Mouse (Mus musculus): ENCODE measurements around the gene Selenom.

Gene Selenom

DNA sequence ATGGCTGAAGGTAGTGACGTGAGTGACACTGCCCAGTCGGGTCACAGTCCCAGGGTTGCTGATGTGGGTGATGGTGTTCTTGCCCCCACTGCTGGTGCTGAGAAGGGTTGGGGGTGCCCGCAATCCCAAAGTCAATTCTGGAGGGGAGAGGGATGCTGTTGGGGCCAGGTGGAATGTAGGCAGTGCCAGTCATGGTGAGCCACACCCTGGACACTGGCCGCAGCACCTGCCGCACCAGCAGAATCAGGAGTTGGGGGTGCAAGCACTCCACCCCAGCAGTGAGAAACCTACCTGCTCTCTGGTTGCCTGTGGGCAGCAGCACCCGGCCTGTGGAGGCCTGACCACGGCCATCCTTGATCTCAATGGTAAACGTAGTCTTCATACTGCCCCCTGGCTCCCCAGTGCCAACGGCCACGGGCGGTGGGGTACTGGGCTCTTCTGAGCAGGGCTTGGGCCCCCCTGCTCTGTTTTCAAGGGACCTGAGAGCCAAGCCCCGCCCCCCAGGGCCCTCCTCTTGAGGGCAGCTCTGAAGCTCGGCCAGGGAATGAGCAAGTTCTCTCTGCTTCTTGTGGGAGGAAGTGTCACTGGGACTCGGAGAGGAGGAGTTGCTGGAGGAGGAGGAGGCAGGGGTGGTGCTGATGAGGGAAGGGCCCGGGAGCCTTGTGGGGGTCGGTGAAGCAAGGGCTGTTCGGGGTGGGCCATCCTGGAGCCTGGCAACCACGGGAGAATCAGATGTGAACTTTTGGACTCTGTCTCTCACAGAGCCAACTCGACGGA, 15.2 kb downstream of the Selenom start:
- DNase-seq (ENCODE audit: extremely low read depth, low read depth): no peak

DNA sequence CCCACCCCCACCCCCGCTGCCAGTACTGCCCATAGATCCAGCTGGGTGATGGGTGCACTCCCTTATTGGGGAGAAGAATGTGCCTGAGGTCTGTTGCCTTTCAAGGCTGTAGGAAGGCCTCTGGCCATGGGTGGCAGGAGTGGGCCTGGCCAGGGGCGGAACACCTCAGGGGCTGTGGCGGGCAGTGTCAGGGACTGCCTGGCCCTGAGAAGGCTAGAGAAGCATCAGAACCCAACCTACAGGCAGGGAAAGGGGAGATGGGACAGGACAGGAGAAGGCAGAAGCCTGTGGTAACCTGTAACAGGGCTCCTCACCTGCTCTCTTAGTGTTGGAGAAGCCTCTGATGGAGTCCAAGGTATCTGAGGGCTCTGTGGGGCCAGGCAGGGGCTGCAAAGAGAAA, 16.2 kb downstream of the Selenom start:
- no peak for DNase-seq (ENCODE audit: extremely low read depth, low read depth)

DNA sequence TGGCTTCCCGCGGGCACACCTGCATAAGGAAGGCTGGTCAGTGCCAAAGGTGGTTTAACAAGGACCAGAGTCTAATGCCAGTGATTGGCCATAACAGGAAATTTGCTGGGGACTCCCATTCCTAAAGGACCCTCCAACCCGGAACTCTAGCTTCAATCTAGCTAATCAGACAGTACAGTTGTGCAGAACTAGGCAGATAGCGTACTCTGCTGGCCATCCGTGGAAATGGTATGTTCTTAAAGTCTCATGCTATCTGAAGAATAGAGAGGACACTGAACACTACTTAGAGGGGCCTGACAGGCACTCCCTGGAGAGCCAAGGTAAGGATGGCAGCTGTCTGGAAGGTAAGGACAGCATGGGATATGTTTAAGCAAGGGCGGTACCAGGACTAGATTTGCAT, 17.1 kb downstream of the Selenom start:
- no peak for DNase-seq (ENCODE audit: extremely low read depth, low read depth)

GRCm38 (mm10) chr11:3532101-3532931, 17.8 kb downstream of the Selenom start:
- no peak for DNase-seq (ENCODE audit: extremely low read depth, low read depth)

- no peak for DNase-seq (ENCODE audit: extremely low read depth, low read depth)
These were observed 19.0 kb downstream of the Selenom start for GRCm38 (mm10) chr11:3533406-3533932.

DNA sequence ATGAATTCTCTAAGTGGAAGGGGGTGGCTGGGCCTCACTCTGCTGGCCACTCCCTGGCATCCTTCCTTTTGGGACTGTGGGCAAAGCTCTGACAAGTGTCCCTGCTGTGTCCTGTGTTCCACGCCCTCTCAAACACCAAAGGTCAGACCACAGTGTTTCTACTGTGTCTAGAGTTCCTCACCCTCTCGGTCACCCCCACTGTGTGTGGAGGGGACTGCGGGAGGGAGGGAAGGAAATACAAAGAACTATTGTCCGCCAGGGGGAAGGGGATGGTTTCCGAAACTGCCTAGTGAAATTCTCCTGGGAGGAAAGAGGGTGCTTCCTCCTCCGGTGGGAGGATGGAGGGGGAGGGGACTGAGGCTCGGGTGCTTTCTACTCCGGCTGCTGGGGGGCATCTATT, 20.5 kb downstream of the Selenom start:
- no peak for DNase-seq (ENCODE audit: extremely low read depth, low read depth)

GRCm38 (mm10) chr11:3535406-3535986, 21.0 kb downstream of the Selenom start:
- peak; percentile 73 for DNase-seq (ENCODE audit: extremely low read depth, low read depth)

DNA sequence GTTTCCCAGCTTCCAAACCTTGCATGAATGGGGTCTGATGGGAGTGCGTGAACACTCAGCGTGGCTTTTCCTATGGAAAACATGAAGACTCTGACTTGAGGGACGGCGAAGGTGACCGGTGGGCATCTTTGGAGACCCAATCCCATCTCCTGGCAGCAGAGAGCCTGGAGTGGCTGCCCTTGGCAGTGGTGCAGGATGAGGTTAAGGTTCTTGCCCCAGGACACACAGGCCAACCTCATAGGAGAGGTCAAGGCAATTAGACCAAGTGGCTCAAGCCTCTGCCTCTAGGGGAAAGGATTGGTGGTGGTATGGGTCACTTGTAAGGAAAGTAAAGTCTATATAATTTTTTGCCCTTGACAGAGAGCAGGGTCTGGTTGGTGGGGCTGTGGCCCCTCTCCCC, 21.6 kb downstream of the Selenom start:
- no peak for DNase-seq (ENCODE audit: extremely low read depth, low read depth)

GRCm38 (mm10) chr11:3536745-3537333, 22.4 kb downstream of the Selenom start:
- no peak for DNase-seq (ENCODE audit: extremely low read depth, low read depth)

DNA sequence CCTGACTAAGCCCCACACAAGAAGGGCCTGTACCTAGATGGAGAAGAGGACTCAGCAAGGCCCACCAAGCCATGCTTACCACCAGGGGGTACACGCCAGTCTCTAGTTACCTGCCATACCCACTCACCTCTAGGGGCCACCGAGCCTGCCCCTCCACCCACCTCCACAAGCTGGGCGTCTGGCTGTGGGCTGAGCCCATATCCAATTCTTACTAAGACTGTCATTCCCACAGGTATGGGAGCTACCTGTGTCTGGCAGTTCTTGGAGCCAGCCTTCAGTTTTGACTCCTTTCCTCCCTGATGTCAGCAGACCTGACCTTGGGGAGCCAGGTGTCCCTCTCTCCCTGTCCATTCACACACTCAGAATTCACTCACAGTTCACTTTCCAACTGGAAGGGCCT, 23.2 kb downstream of the Selenom start:
- DNase-seq (ENCODE audit: extremely low read depth, low read depth): no peak

DNA sequence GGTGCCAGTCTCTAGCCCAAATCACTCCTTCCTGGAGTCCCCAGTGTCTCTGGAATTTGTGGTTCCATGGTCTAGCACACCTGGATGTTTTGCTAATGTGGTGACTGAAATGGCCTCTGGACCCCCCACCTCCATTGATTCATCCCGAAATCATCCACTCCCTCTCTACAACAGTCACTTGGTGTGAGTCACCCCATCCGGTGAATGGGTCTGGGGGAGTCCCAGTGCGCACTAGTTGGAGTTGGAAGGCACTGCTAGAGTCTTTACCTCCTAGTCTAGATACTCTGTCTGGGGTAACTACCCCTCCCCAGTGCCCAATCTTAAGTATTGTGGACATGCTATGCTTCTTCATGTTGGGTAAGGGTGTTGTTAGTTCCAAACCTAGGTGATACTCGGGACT, 23.9 kb downstream of the Selenom start:
- DNase-seq (ENCODE audit: extremely low read depth, low read depth): no peak

DNA sequence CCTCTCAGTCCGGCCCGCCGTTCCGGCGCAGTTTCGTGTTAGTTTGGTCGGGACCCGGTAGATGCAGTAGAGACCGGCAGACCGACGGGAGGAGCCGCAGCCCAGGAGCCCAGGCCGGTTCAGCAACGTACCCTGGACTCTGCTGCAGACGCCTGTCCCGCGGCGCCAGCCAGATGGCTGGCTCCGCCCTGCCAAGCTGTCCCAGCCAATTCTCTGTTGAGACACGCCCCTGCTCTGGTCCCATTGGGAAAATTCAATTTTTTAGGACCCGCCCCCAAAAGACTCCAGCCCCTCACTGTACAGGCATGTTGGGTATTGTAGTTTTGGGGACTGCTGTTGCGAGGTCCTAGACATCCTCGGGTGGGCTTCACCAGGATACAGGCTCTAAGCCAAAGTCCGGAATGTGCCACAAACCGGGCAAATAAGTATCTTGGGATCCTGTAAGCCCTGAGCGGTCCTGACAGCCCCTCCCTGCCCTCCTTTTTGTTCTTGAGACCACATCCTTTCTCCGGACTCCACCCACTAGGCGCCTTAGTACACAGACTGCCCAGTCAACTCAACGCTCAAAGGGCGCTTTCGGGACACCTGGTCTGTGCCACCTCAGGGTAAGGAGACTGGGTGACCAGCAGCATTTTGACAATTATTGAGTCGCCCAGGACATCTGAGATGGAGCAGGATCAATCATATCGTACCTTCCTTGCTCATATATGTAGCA, 24.8 kb downstream of the Selenom start:
- DNase-seq (ENCODE audit: extremely low read depth, low read depth): peak; percentile 92

- DNase-seq (ENCODE audit: extremely low read depth, low read depth): no peak
These were observed 25.3 kb downstream of the Selenom start for GRCm38 (mm10) chr11:3539826-3540196.

GRCm38 (mm10) chr11:3540451-3541085, 26.1 kb downstream of the Selenom start, which contains the start of gene Smtn:
Smtn (minus strand) TSS chr11:3540612.
- DNase-seq (ENCODE audit: extremely low read depth, low read depth): no peak

GRCm38 (mm10) chr11:3541932-3542331, 27.4 kb downstream of the Selenom start:
- DNase-seq (ENCODE audit: extremely low read depth, low read depth): no peak

GRCm38 (mm10) chr11:3543001-3543400, 28.5 kb downstream of the Selenom start:
- DNase-seq (ENCODE audit: extremely low read depth, low read depth): no peak

GRCm38 (mm10) chr11:3544409-3544808, 29.9 kb downstream of the Selenom start:
- no peak for DNase-seq (ENCODE audit: extremely low read depth, low read depth)

GRCm38 (mm10) chr11:3545531-3546241, 31.2 kb downstream of the Selenom start:
- no peak for DNase-seq (ENCODE audit: extremely low read depth, low read depth)

DNA sequence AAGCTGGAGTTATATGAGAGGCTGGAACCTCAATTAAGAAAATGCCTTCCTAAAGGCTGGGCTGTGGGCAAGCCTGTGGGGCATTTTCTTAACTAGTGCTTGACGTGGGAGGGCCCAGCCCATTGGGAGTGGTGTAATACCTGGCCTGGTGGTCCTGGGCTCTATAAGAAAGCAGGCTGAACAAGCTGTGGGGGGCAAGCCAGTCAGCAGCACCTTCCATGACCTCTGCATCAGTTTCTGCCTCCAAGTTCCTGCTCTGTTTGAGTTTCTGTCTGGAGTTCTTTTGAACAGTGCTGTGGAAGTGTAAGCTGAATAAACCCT, 31.7 kb downstream of the Selenom start:
- no peak for DNase-seq (ENCODE audit: extremely low read depth, low read depth)

- DNase-seq (ENCODE audit: extremely low read depth, low read depth): no peak
These were observed 32.6 kb downstream of the Selenom start for GRCm38 (mm10) chr11:3547047-3547446.
